Mouse (Mus musculus) thymus, postnatal 10 days (tissue): ENCODE results near the gene Hoxa5.

Experiments used
- DNase-seq, 2 experiments: peaks; one replicate each; pipeline ENCODE4 v3.0.0; 2021; ENCODE audit warnings: low spot score in 2 of 2

Gene Hoxa5

GRCm38 (mm10) chr6:52204050-52204752 lies at the start of gene Hoxa5:
Gene Hoxa5 (minus strand): TSS chr6:52204587.
- no peak for DNase-seq

DNA sequence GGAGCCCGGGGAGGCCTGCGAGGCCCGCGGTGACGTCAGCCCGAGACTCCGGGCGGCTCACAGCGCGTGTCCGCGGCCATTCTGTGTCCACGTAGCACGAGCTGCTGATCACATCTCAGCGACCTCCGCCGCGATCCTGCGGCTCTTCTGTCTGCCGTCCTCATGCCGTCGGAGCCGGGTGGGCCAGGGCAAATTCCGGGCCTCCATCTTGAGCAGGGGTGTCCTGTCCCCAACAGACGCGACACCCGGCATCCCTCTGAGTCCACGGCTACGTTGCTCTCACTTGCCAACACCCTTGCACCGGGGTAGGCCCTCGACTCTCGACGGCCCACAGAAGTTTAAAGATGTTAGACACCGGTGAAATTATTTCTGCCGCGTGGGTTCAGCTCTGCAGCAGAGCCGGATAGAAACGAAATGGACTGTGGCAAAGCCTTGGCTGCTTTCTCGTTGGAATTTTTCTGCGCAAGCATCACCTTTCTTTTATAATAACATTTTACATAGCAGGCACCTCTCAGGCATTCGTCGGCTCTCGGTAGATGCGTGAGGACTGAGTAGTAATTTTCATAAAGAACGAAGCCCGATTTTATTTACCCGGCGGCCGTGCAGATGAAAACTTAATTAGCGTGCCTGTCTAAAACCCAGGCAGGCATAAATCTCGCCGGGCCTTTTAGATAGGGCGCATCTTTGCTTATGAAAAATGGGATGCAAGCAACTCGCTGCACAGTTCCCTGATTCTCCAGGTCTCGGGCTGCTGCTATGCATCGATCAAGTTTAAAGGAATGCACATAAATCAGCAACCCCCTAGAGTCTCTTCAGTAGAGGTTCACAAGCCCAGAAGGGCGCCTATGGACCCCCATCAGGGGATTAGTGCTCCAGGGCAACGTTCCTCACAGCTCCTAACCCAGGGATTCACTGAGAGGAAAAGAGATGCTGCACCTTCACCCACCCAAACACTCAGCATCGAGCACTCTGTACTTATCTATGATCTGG lies 49.4 kb upstream of the Hoxa5 start:
- DNase-seq: no peak

DNA sequence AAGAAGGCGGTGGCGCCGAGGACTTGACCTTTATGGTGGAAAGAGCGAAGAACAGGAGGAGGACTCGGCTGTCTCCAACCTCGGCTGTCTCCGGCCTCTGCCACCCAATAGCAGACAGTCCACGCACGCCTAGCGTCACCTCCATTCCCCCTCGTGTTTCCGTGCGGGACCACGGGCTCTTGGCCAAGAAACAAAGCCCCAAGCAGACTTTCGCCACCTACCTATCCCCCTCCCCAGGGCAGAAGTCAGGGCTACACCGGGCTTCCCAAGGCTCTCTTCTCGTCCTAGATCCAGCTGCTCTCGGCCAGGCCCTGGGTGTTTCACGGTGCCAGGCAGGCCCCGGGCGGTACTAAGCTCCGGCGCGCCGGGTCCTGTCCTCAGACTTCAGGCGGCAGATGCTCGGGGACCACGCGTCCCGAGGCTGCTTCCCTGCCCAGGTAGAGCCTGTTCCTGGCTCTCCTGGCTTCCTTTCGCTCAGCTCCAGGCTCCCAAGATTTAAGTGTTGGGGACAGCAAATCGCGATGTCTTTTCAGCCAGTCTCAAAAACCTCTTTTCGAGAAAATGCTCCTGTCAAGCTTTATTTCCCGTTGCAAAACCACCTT lies 48.5 kb upstream of the Hoxa5 start:
- no peak for DNase-seq

DNA sequence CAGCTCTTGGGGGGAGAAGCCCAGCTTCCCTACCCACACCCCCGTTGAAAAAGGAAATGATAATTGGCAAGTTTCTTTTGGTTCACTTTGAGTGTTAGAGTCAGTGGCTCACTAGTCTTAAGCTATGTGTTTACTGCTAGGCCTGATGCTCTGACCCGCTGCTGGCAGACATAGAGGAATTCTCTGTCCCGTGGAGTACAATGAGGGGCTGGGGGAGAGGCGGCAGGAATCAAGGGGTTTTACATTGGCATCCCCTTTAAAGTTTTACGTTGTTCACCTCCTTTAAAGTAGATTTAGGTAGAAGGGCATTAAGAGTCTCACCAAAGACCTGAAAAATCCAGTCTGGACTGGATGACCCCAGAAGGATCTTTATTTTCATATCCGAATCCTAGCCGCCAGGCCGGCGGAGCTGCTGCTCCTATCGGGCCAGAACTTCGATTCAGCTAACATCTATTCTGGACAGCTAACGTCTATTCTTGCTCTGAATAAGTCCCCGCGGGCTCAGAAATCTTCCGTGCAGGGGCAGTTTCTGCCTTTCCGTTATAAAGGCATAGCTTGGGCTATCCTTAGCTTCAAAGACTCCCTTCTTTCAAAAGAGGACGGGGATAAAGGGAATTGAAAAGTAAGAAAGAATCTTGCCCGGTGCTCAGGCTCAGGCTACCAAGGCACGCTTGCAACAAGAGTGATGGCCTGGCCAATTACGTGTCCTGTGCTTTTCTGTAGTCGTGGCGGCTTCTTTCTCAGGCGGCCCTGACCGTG lies 47.8 kb upstream of the Hoxa5 start:
- DNase-seq: no peak

DNA sequence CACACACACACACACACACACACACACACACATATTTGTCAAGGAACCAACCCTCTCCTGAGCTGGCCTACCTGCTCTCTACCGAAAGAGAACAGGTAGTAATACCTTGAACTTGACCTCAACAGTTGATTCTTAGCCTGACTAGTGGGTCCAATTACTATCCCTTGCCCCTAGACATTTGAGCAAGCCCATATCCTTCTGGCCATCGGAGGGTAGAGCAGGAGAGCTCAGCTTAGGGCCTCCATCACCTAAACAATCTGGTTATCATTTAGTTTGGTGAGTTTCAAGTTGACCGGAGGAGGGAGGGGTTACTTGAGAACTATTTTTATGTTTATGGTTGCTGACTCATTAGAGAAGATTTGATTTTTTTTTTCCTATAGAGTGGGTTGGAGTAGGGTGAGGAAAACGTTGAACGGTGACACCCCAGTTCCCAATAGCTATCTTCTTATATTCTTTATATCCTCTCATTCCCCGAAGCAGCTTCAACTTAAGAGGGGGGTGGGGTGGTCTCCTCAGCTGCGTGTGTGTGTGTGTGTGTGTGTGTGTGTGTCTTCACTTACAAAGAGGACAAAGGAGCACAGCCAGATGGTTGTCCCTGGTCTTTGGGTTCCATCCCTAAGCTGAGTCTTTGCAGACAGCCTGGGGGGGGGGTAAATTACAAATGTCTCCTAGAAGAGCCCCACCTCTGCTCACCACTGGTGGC lies 46.9 kb upstream of the Hoxa5 start:
- DNase-seq: no peak

GRCm38 (mm10) chr6:52249826-52250225 lies 45.4 kb upstream of the Hoxa5 start:
- DNase-seq: no peak

DNA sequence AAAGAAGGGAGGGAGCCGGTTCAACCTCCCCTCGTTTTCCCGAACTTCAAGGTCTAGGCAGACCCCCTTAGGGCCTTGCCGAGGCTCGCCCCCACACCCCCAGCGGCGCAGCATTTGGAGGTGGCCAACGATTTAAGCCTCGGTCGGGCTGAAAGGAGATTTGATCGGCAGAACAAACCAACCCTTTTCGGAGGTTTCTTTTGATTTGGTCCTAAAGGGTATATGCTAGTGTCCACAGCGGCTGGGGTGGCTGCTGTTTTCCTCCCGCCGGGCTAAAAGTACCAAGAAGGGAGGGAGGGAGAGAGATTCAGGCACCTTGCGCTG lies 45.0 kb upstream of the Hoxa5 start:
- DNase-seq: no peak

DNA sequence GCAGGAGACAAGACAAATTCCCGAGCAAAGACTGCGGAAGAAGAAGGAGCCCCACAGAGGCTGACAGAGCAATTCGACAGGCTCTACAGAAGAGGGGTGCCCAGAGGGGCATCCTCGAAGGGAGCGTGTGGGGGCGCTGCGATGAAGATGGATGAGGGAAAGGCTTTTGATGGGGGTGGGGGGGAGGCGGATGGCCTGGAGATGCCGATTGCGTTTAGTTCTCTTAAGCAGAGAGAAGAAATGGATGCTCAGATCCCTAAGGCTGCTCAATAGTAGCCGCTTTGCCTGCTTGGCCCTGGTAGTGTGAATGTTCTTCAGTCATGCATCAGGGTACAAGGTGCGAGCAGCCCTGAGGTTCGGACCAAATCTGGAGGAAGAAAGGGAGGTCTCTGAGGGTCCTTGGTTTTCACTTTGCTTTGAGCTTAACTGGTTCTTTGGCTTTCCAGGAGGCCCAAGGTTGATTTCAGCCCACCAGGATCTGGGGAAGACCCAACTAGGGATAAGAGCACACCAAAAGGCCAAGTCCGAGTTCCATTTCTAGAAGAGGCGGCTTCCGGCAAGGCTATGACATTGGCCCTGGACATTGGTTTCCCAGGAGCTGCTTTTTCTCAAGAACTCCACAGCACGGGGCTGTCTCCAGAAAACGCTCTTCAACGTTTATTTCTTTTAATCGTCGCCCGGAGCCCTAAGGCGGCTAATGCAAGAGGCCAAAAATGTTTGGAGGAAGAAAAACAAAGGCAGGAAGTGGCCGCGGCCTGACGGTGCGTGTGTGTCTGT lies 44.4 kb upstream of the Hoxa5 start:
- DNase-seq: no peak

GRCm38 (mm10) chr6:52247766-52248637 lies 43.6 kb upstream of the Hoxa5 start:
- DNase-seq: no peak

- no peak for DNase-seq
These were observed 42.5 kb upstream of the Hoxa5 start for GRCm38 (mm10) chr6:52246916-52247315.

- DNase-seq: no peak
These were observed 42.0 kb upstream of the Hoxa5 start for GRCm38 (mm10) chr6:52246403-52246803.

GRCm38 (mm10) chr6:52245757-52246142 lies 41.4 kb upstream of the Hoxa5 start, which contains the start of gene Hoxa11:
Gene Hoxa11 (minus strand): TSS chr6:52245810.
- DNase-seq: no peak

DNA sequence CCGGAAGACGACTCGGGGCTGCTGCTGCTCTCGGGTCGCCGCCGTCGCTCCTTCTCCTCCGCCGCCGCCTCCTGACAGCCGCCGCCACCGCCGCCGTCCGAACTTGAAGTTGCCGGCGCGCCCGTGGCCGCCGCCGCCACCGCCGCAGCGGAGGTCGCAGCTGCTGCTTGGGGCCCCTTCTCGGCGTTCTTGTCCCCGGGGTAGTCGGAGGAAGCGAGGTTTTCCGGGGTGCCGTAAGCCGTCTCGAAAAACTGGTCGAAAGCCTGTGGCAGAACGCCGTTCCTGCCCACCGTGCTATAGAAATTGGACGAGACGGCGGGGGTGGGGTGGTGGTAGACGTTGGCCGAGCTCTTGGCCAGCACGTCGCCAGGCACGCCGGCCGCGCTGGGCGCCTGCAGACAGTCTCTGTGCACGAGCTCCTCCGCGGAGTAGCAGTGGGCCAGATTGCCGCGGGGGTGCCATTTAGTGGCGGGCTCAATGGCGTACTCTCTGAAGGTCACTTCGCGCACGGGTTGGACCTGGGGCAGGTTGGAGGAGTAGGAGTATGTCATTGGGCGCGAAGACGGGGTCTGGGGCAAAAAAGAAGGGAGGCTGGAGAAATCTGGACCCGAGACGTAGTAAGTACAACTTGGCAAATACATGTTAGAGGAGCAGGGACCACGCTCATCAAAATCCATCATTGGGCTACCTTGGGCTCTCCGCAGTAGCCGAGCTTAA lies 40.8 kb upstream of the Hoxa5 start:
- DNase-seq: no peak

DNA sequence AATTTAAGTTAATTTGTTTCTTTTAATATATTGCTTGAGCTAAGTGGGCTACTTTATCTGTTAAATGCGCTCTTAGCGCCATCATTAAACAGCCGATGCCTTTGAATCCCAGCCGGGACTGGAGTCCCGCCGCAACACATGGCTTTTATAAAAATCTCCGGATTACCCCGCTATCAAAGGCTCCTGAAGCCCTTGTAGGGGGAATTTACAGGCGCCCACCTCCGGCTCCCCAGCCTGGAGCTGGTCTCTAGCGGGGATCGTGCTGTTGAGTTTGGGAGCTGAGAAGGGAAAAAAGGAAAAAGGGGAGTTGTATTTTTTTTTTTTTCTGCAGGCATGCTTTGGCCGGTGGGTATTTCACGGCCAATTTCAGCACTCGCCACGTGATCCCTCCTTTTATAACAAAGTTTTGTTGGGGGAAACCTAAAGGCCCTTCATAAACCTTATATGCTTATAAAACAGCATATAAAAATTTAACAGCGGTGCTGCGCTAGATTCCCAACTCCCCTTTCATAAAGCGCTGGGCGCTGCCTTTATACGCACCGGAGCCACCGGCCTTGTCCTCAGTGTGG lies 40.2 kb upstream of the Hoxa5 start:
- no peak for DNase-seq

- no peak for DNase-seq
These were observed 39.3 kb upstream of the Hoxa5 start for GRCm38 (mm10) chr6:52243681-52244121.

DNA sequence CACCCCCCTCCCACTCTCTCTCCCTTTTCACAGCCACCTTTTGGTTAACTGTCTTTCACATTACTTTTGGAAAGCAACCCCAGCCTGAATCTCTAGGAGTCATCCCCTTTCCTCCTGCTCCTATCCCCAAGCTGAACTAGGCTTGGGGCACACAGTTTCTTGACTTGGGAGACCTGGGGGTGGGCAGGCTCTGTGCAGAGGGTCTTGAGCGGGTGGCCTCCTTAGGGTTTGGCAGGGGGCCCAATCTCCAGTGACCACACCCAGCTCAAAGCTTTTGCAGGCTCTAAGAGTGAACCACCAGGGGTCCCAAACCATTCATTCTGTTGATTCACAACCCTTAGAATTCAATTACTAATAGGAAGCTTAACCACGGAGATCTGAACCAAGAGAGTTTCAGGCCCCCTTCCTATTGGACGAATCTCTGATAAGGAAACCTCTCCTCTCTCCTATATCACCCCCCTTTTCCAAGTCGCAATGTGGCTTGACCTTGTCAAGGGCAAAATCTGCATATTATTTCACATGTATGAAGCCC lies 38.5 kb upstream of the Hoxa5 start:
- DNase-seq: no peak

GRCm38 (mm10) chr6:52241001-52241621 lies 36.7 kb upstream of the Hoxa5 start:
- no peak for DNase-seq
